Mouse (Mus musculus): ENCODE data around the gene Lclat1.
A peak's percentile ranks its signal among the peaks of the same experiment; 100 is the strongest.
"Not testable (repeated sequence)": the region's sequence is repeated elsewhere in the genome, so short reads cannot be mapped to it uniquely, and the experiment has no call there.

Lclat1 gene

GRCm38 (mm10) chr17:73142029-73142428, 34.2 kb downstream of the Lclat1 start:
- no peak for DNase-seq (ENCODE audit: low spot score in 2 of 2)

GRCm38 (mm10) chr17:73142445-73142844, 34.7 kb downstream of the Lclat1 start:
- DNase-seq (ENCODE audit: low spot score in 2 of 2) = no peak

GRCm38 (mm10) chr17:73145426-73145825, 37.6 kb downstream of the Lclat1 start:
- no peak for DNase-seq (ENCODE audit: low spot score in 2 of 2)

- DNase-seq (ENCODE audit: low spot score in 2 of 2) = no peak
Measured at GRCm38 (mm10) chr17:73148607-73149006, 40.8 kb downstream of the Lclat1 start.

GRCm38 (mm10) chr17:73152790-73153525, 45.2 kb downstream of the Lclat1 start:
- not testable (repeated sequence) for DNase-seq (ENCODE audit: low spot score in 2 of 2)

GRCm38 (mm10) chr17:73153672-73154071, 45.9 kb downstream of the Lclat1 start:
- no peak for DNase-seq (ENCODE audit: low spot score in 2 of 2)

GRCm38 (mm10) chr17:73156606-73157005, 48.8 kb downstream of the Lclat1 start:
- DNase-seq (ENCODE audit: low spot score in 2 of 2) = no peak

- DNase-seq (ENCODE audit: low spot score in 2 of 2) = no peak
Measured at GRCm38 (mm10) chr17:73161795-73162194, 54.0 kb downstream of the Lclat1 start.

- DNase-seq (ENCODE audit: low spot score in 2 of 2) = no peak
Measured at GRCm38 (mm10) chr17:73162445-73163208, 54.8 kb downstream of the Lclat1 start.

GRCm38 (mm10) chr17:73163597-73163996, 55.8 kb downstream of the Lclat1 start:
- no peak for DNase-seq (ENCODE audit: low spot score in 2 of 2)

GRCm38 (mm10) chr17:73164121-73164520, 56.3 kb downstream of the Lclat1 start:
- no peak for DNase-seq (ENCODE audit: low spot score in 2 of 2)

GRCm38 (mm10) chr17:73169461-73169860, 61.7 kb downstream of the Lclat1 start:
- DNase-seq (ENCODE audit: low spot score in 2 of 2) = no peak

GRCm38 (mm10) chr17:73170141-73170540, 62.4 kb downstream of the Lclat1 start:
- DNase-seq (ENCODE audit: low spot score in 2 of 2) = no peak

- DNase-seq (ENCODE audit: low spot score in 2 of 2) = peak in 1 of 2 experiments; percentile 30
Measured at GRCm38 (mm10) chr17:73174083-73174562, 66.3 kb downstream of the Lclat1 start.

- no peak for DNase-seq (ENCODE audit: low spot score in 2 of 2)
Measured at GRCm38 (mm10) chr17:73175720-73176119, 67.9 kb downstream of the Lclat1 start.

GRCm38 (mm10) chr17:73177079-73177478, 69.3 kb downstream of the Lclat1 start:
- no peak for DNase-seq (ENCODE audit: low spot score in 2 of 2)

- no peak for DNase-seq (ENCODE audit: low spot score in 2 of 2)
Measured at GRCm38 (mm10) chr17:73186929-73187328, 79.1 kb downstream of the Lclat1 start.

- no peak for DNase-seq (ENCODE audit: low spot score in 2 of 2)
Measured at GRCm38 (mm10) chr17:73194146-73194545, 86.4 kb downstream of the Lclat1 start.

GRCm38 (mm10) chr17:73194575-73194974, 86.8 kb downstream of the Lclat1 start:
- DNase-seq (ENCODE audit: low spot score in 2 of 2) = no peak

GRCm38 (mm10) chr17:73195074-73195723, 87.4 kb downstream of the Lclat1 start:
- no peak for DNase-seq (ENCODE audit: low spot score in 2 of 2)

- DNase-seq (ENCODE audit: low spot score in 2 of 2) = no peak
Measured at GRCm38 (mm10) chr17:73196139-73196538, 88.4 kb downstream of the Lclat1 start.

- no peak for DNase-seq (ENCODE audit: low spot score in 2 of 2)
Measured at GRCm38 (mm10) chr17:73197724-73198123, 89.9 kb downstream of the Lclat1 start.
